Mouse (Mus musculus) spleen, postnatal 0 days (tissue): ENCODE results near the gene Mtch2. TPM values are rescaled to one million over a fixed set of nuclear protein-coding genes. Genes with fewer than 3 reads are reported as not detected.

Experiments used
- polyA plus RNA-seq: library from polyadenylated mRNA; unstranded; fragments of >200 nt; fragmentation: Nextera tagmentation; extraction: Ambion mirVana; gene quantifications from 2 replicates; pipeline ENCODE4 v1.2.1, GENCODE M21; 2015

The Mtch2 gene
- polyA plus RNA-seq, result 104 and 106 TPM in 2 replicates

DNA sequence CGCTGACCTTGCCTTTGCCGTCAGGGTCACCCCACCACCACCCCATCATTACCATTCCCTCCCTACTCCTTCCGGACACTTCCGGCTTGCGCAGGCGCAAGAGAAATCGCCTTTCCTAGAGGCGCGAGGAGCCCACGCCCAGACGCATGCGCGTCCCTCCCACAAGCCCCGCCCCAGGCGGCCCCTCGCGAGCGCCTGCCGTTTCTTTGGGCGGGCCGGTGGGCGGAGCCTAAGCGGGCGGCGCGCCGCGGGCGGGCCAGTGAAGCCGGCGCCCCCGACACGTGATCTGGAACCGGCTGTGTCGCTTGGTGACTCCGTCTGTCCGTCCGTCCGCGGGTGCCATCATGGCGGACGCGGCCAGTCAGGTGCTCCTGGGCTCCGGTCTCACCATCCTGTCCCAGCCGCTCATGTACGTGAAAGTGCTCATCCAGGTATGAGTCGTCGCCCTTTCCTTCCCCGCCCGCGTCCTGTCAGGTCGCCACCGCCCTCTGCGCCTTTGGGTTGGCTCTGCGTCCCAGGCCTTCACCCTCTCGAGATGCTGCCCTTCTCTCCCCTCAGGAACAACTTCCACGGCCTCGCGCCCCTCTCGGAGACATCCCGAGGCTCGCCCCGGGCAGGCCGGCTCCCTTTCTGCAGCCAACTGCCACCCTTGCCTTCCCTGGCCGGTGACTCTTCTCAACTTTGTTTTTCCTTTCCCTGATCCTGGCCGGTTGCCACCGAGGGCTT lies at the start of gene Mtch2:
Gene Mtch2 (plus strand): TSS at position 201 of the 726 bp plus-strand sequence.

DNA sequence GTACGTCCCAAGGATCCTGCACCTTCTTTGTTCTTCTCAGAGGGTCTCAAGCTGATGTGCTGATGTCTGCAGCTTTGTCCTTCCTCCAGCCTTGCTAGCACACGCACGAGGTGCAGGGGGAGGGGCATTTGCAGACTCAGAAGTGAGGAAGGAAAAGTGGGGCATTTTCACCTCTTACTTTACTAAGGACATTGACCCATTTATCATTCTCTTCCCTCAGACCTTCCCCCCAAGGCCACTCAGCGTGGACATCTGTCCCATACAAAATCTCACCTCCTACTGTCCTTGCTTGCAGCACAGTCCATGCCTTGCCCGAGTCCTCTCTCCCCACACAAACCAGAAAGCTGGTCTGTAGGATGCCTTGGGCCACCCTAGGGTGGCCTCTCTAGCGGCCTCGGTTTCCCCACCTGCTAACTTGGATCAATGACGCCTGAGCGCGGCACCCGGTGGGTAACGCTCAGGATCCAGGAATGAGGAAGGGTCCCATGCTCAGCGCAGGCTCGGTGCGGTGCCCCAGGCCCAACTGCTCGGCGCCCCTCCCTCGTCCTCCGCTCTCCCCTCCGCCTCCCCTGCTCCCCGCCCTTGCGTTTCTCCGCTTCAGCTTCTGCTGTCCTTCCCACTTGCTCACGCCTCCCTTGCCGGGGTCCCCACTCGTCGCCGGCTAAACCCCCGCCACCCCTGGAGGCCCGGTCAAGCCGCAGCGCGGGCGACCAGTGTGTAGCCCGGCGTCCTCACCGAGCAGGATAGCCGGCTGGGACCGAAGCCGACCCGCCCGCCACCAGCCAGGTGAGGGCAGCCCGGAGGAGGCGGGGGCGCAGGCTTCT lies 38.5 kb downstream of the Mtch2 start, which contains the start of gene C1qtnf4:
Gene C1qtnf4 (plus strand): TSS at position 643 of the 824 bp plus-strand sequence.

DNA sequence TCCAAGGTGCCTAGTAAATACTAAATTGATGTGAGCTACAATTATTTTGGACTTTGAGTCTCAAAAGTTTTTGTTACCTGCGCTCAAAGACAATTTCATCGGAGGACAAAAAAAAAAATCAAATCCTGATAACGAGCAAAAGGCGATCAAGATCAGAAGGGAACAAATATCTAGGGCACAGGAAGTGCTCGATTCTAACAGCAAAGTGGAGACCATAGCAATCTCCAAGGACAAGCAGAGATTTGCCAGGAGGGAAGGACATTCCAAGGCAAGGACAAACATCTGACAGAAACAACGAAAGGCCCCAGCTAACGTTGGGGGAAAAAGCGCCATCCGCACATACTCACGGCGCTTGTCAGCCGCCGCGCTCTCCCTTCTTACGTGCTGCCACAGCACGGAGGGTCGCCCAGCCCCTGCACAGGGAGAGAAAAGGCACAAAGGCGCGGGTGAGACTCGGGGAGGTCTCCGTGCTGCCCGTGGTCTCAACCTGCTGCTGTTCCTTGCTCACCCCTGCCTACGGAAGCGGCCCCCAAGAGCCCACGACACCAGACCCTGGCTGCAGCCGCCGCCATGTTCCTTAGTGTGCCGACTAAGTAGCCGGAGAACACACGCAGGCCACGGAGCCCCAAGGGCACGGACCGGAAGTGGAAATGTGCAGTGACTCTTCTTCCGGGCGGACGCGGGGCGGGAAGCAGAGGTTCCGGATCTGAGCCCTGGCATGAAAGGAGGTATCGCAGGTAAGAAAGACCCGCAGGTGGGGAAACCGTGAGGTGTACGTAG lies 57.3 kb downstream of the Mtch2 start, which contains the start of the genes Kbtbd4 and Ndufs3:
Gene Kbtbd4 (plus strand): TSS at position 665 of the 780 bp plus-strand sequence.
Gene Ndufs3 (minus strand): TSS at position 752 of the 780 bp plus-strand sequence.

Other genes starting within 250 kb of the Mtch2 start
- 25.4 and 27.9 TPM in 2 replicates for gene Nup160, start 169.9 kb upstream of the Mtch2 start, polyA plus RNA-seq
- gene Fnbp4, start 101.8 kb upstream of the Mtch2 start, polyA plus RNA-seq, result 48.6 and 57.7 TPM in 2 replicates
- 0.06 and 0.17 TPM in 2 replicates for gene Agbl2, start 64.4 kb upstream of the Mtch2 start, polyA plus RNA-seq
- gene C1qtnf4, start 38.7 kb downstream of the Mtch2 start, polyA plus RNA-seq, result 7.0 and 7.8 TPM in 2 replicates
- 15.1 and 15.7 TPM in 2 replicates for gene Kbtbd4, start 57.6 kb downstream of the Mtch2 start, polyA plus RNA-seq
- 125 and 134 TPM in 2 replicates for gene Ndufs3, start 57.7 kb downstream of the Mtch2 start, polyA plus RNA-seq
- 42.9 and 43.4 TPM in 2 replicates for gene Celf1, start 93.2 kb downstream of the Mtch2 start, polyA plus RNA-seq
- gene Rapsn, start 188.5 kb downstream of the Mtch2 start, polyA plus RNA-seq, result 1.6 and 2.7 TPM in 2 replicates
- gene Psmc3, start 206.9 kb downstream of the Mtch2 start, polyA plus RNA-seq, result 160 and 174 TPM in 2 replicates
- gene Slc39a13, start 223.3 kb downstream of the Mtch2 start, polyA plus RNA-seq, result 13.6 and 16.0 TPM in 2 replicates
- 48.0 and 65.8 TPM in 2 replicates for gene Spi1, start 235.2 kb downstream of the Mtch2 start, polyA plus RNA-seq